Mouse (Mus musculus) kidney, postnatal 0 days (tissue): ENCODE results near the gene Luzp2. TPM values are rescaled to one million over a fixed set of nuclear protein-coding genes. Genes with fewer than 3 reads are reported as not detected.

ENCODE experiments used
- ATAC-seq: fragments of 200-750 bp; cut with Nextera tagmentation; replicated peaks from 2 replicates; pipeline ENCODE4 v1.8.0; 2017; ENCODE audit warnings: low read depth, moderate number of reproducible peaks, moderate TSS enrichment, moderate library complexity; ENCODE audit not compliant: low FRiP score
- DNase-seq: peaks from one replicate; pipeline ENCODE4 v3.0.0-alpha.2; 2016; ENCODE audit warnings: low spot score
- H3K27ac ChIP-seq: fragments of 300-500 bp; sonication (generic); 2 replicates; pipeline ENCODE4 v1.5.1; 2014; ENCODE audit warnings: mild to moderate bottlenecking
- H3K27me3 ChIP-seq: fragments of 300-500 bp; sonication (generic); 2 replicates; pipeline ENCODE4 v1.6.1; 2014; ENCODE audit warnings: low read length, mixed read lengths; ENCODE audit not compliant: insufficient read depth
- H3K36me3 ChIP-seq: fragments of 300-500 bp; sonication (generic); 2 replicates; pipeline ENCODE4 v1.6.1; 2014; ENCODE audit warnings: low read length, mixed read lengths; ENCODE audit not compliant: insufficient read depth
- H3K4me1 ChIP-seq: fragments of 300-500 bp; sonication (generic); replicated peaks from 2 replicates; pipeline ENCODE4 v1.6.1; 2014; ENCODE audit warnings: antibody characterized with exemption, low read length, mixed read lengths; ENCODE audit not compliant: insufficient read depth
- H3K4me2 ChIP-seq: fragments of 300-500 bp; sonication (generic); 2 replicates; pipeline ENCODE4 v1.6.1; 2014; ENCODE audit warnings: mild to moderate bottlenecking, low read length, moderate library complexity, mixed read lengths
- H3K4me3 ChIP-seq: fragments of 300-500 bp; sonication (generic); replicated peaks from 2 replicates; pipeline ENCODE4 v1.5.1; 2014; ENCODE audit warnings: low read depth, low read length
- H3K9ac ChIP-seq: fragments of 300-500 bp; sonication (generic); 2 replicates; pipeline ENCODE4 v1.6.1; 2014; ENCODE audit warnings: low read depth, low read length
- H3K9me3 ChIP-seq: fragments of 300-500 bp; sonication (generic); replicated peaks from 2 replicates; pipeline ENCODE4 v1.6.1; 2016; ENCODE audit warnings: low read length, inconsistent platforms, mixed read lengths
- CTCF ChIP-seq: IDR thresholded peaks from 2 replicates; pipeline ENCODE4 v1.5.1; 2016; ENCODE audit warnings: antibody characterized with exemption, low read depth, mild to moderate bottlenecking, moderate library complexity
- WGBS: fragments of 180-500 bp; shearing (Covaris S2); extraction: QIAGEN DNeasy Blood & Tissue Kit; methylation state at CpG from one replicate; pipeline ENCODE4 v1.1.7; 2014; 5-methylcytosine and 5-hydroxymethylcytosine counted together
- polyA plus RNA-seq: library from polyadenylated mRNA; unstranded; fragments of >200 nt; fragmentation: Nextera tagmentation; extraction: Ambion mirVana; gene quantifications from 2 replicates; pipeline ENCODE4 v1.2.1, GENCODE M21; 2015

The Luzp2 gene
- polyA plus RNA-seq, 1 experiment from 2014 or later: 1.9 TPM

GRCm38 (mm10) chr7:54893709-54894627 is 58.7 kb downstream of the Luzp2 start:
- no peak overlapping the region for H3K4me2 ChIP-seq
- 86% methylated on average over 3 of the region's 3 CpGs for WGBS

GRCm38 (mm10) chr7:54898589-54898988 is 63.3 kb downstream of the Luzp2 start:
- no peaks in the 10 kb centered on the region for H3K4me1 ChIP-seq
- no peak overlapping the region for H3K4me2 ChIP-seq
- DNase-seq (no peak), ATAC-seq (no peak)
- 62% methylated on average over 3 of the region's 3 CpGs for WGBS
- H3K36me3 ChIP-seq: no peaks in the 10 kb centered on the region
- no peak overlapping the region for H3K27ac ChIP-seq
- no peak for TF ChIP-seq CTCF
- no peaks in the 10 kb centered on the region for H3K27me3 ChIP-seq
- H3K4me3 ChIP-seq: no peak overlapping the region
- no peaks in the 10 kb centered on the region for H3K9me3 ChIP-seq
- H3K9ac ChIP-seq: no peak overlapping the region

More at GRCm38 (mm10) chr7:54893709-54894627, 58.7 kb downstream of the Luzp2 start:
- no peaks in the 10 kb centered on the region for H3K9me3 ChIP-seq
- no peak overlapping the region for H3K4me3 ChIP-seq
- DNase-seq: no peak
- H3K9ac ChIP-seq: no peak overlapping the region
- H3K36me3 ChIP-seq: no peaks in the 10 kb centered on the region
- H3K27me3 ChIP-seq: no peaks in the 10 kb centered on the region
- ATAC-seq: no peak
- no peaks in the 10 kb centered on the region for H3K4me1 ChIP-seq
- H3K27ac ChIP-seq: no peak overlapping the region
- no peak for TF ChIP-seq CTCF

DNA sequence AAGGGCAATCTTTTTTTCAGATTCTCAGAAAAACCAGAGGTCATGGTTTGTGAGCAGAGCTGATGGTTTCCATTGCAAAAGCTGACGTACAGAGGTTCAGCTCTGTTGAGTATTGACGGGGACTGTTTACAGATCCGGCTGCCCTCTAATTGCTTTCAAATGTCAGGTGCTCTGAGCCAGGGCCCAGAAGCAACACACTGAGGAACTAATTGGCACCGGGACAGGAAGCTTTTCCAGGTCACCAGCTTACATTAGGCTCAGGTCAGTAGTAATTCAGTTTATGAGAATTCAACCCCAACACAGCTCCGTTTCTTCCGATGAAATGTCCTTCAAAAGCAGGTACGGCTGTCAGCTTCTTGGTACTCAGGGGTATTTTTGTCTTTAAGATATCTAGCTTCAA is 74.7 kb downstream of the Luzp2 start:
- ATAC-seq (peak; percentile 59), DNase-seq (peak; percentile 16)
- no peaks in the 10 kb centered on the region for H3K36me3 ChIP-seq
- H3K9ac ChIP-seq: no peak overlapping the region
- no peak overlapping the region for H3K4me3 ChIP-seq
- no peaks in the 10 kb centered on the region for H3K27me3 ChIP-seq
- peak overlapping the region; percentile 21; the same call in 1 of the 2 replicates for H3K4me2 ChIP-seq
- no peaks in the 10 kb centered on the region for H3K4me1 ChIP-seq
- no peaks in the 10 kb centered on the region for H3K9me3 ChIP-seq
- no peak overlapping the region for H3K27ac ChIP-seq
- WGBS: 32% methylated on average over 7 of the region's 7 CpGs
- TF ChIP-seq CTCF: no peak

DNA sequence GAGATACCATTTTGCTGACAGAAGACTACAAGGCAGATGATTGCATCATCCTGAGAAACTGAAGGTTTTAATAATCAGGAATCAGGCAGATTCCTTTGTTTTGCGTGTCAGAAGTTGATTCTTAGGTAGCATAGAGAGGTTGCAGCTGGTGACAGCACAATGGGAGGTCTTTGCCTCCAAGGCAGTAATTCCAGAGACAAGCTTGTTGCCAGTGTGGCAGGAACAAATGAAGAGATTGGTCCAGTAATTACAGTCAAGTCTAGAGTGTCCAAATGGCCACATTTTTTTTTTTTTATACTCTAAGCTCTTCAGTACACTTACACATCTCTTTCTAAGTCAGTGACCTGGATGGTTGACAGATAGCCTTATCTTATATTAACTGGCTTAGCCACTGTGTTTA is 78.7 kb downstream of the Luzp2 start:
- no peak overlapping the region for H3K27ac ChIP-seq
- H3K4me2 ChIP-seq: no peak overlapping the region
- ATAC-seq (no peak), DNase-seq (no peak)
- TF ChIP-seq CTCF: no peak
- no peaks in the 10 kb centered on the region for H3K4me1 ChIP-seq
- H3K4me3 ChIP-seq: no peak overlapping the region
- no peak overlapping the region for H3K9ac ChIP-seq
- H3K9me3 ChIP-seq: no peaks in the 10 kb centered on the region
- no peaks in the 10 kb centered on the region for H3K36me3 ChIP-seq
- no peaks in the 10 kb centered on the region for H3K27me3 ChIP-seq
- 39% methylated on average over 1 of the region's 1 CpGs for WGBS

DNA sequence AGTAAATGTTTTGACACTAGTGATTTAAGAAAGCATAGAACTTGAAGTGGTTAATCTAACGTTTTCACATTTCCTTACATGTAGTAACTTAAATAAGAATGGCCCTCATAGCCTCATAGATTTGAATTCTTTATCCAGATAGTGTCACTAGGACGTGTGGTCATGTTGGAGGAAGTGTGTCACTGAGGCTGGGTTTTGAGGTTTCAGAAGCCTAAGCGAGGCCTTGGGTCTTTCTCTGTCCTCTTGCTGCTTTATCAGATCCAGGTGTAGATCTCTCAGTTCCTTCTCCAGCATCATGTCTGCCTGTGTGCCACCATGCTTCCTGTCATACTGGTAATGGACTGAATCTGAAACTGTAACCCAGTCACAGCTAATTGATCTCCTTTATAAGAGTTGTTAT is 86.7 kb downstream of the Luzp2 start:
- ATAC-seq (no peak), DNase-seq (no peak)
- Histone ChIP-seq H3K9ac (no peak overlapping the region), H3K4me1 (no peaks in the 10 kb centered on the region), H3K27me3 (no peaks in the 10 kb centered on the region), H3K9me3 (no peaks in the 10 kb centered on the region), H3K4me2 (no peak overlapping the region), H3K4me3 (no peak overlapping the region), H3K36me3 (no peaks in the 10 kb centered on the region), H3K27ac (no peak overlapping the region)
- WGBS: 72% methylated on average over 3 of the region's 3 CpGs
- TF ChIP-seq CTCF: no peak

GRCm38 (mm10) chr7:54956759-54957158 is 121.5 kb downstream of the Luzp2 start:
- no peak overlapping the region for H3K9ac ChIP-seq
- no peak for DNase-seq
- no peaks in the 10 kb centered on the region for H3K9me3 ChIP-seq
- no peaks in the 10 kb centered on the region for H3K27me3 ChIP-seq
- H3K36me3 ChIP-seq: no peaks in the 10 kb centered on the region
- no peak overlapping the region for H3K27ac ChIP-seq
- H3K4me3 ChIP-seq: no peak overlapping the region
- TF ChIP-seq CTCF: no peak
- H3K4me2 ChIP-seq: no peak overlapping the region
- no peak for ATAC-seq
- WGBS: 95% methylated on average over 2 of the region's 2 CpGs
- H3K4me1 ChIP-seq: no peaks in the 10 kb centered on the region
